Mouse (Mus musculus) intestine, embryonic 16.5 days (tissue): Measurements from ENCODE around the gene Tmem214. TPM values are rescaled to one million over a fixed set of nuclear protein-coding genes. Genes with fewer than 3 reads are reported as not detected.

Source experiments
- ATAC-seq: fragments of 200-750 bp; cut with Nextera tagmentation; 2 replicates; pipeline ENCODE4 v1.8.0; 2017; ENCODE audit warnings: moderate TSS enrichment, moderate library complexity
- H3K27ac ChIP-seq: fragments of 300-500 bp; sonication (generic); 2 replicates; pipeline ENCODE4 v1.5.1; 2014; ENCODE audit warnings: mild to moderate bottlenecking, low read length
- H3K27me3 ChIP-seq: fragments of 300-500 bp; sonication (generic); replicated peaks from 2 replicates; pipeline ENCODE4 v1.6.1; 2014; ENCODE audit warnings: low read length, control low read depth, mixed read lengths; ENCODE audit not compliant: control insufficient read depth, insufficient read depth
- H3K36me3 ChIP-seq: fragments of 300-500 bp; sonication (generic); 2 replicates; pipeline ENCODE4 v1.6.1; 2014; ENCODE audit warnings: low read length, control low read depth; ENCODE audit not compliant: control insufficient read depth, insufficient read depth
- H3K4me1 ChIP-seq: fragments of 300-500 bp; sonication (generic); 2 replicates; pipeline ENCODE4 v1.6.1; 2014; ENCODE audit warnings: low read length, control low read depth, mixed read lengths; ENCODE audit not compliant: control insufficient read depth, insufficient read depth
- H3K4me2 ChIP-seq: fragments of 300-500 bp; sonication (generic); 2 replicates; pipeline ENCODE4 v1.6.1; 2014; ENCODE audit warnings: low read depth, low read length, control low read depth
- H3K4me3 ChIP-seq: fragments of 300-500 bp; sonication (generic); 2 replicates; pipeline ENCODE4 v1.5.1; 2014; ENCODE audit warnings: mild to moderate bottlenecking, low read length
- H3K9ac ChIP-seq: fragments of 300-500 bp; sonication (generic); 2 replicates; pipeline ENCODE4 v1.6.1; 2014; ENCODE audit warnings: low read depth, low read length
- H3K9me3 ChIP-seq: fragments of 300-500 bp; sonication (generic); 2 replicates; pipeline ENCODE4 v1.6.1; 2016; ENCODE audit warnings: low read length, control low read depth; ENCODE audit not compliant: control insufficient read depth
- WGBS: fragments of 180-500 bp; shearing (Covaris S2); extraction: QIAGEN DNeasy Blood & Tissue Kit; methylation state at CpG from one replicate; pipeline ENCODE4 v1.1.7; 2014; 5-methylcytosine and 5-hydroxymethylcytosine counted together
- polyA plus RNA-seq: library from polyadenylated mRNA; unstranded; fragments of >200 nt; fragmentation: Nextera tagmentation; extraction: Ambion mirVana; gene quantifications from 2 replicates; pipeline ENCODE4 v1.2.1, GENCODE M21; 2015

Tmem214 gene
- polyA plus RNA-seq, 1 experiment from 2014 or later, result 76.5 TPM

- Histone ChIP-seq H3K36me3 (no peaks in the 10 kb centered on the region), H3K9me3 (no peaks in the 10 kb centered on the region), H3K4me2 (no peak overlapping the region), H3K27ac (no peak overlapping the region), H3K9ac (no peak overlapping the region), H3K4me1 (no peaks in the 10 kb centered on the region), H3K4me3 (no peak overlapping the region), H3K27me3 (no peaks in the 10 kb centered on the region)
- no peak for ATAC-seq
- 52% methylated on average over 3 of the region's 3 CpGs for WGBS
Measured at GRCm38 (mm10) chr5:30841896-30842295, 25.9 kb upstream of the Tmem214 start.

DNA sequence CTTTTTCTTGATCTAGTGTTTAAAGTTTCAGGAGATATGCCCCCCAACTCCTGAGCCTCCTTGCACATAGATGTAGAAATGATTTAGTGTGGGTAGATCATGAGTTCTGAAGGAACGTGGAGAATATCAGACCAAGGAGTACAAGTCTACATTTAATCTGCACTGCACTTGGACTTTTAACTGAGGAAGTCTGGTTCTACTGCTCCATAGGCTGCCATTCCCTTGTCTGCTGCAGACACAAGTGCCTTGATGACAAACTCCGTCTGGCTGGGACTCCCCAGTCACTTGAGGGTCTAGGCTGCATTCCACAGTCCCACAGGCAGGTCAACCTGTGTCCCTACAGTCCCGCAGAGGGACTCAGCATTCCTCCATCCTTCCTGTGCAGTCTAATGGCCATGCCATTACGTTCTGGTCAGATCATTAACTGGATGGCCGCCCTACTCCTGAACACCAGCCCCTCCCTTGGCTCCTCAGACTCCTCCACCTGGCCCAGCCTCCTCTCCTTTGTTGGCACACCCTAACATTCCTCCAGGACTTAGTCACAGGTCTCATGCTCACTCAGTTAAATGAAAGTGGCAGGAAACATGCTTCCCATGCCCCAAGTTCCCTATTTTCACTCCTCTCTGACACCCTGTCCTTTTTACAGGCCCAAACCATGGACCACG lies 17.8 kb upstream of the Tmem214 start:
- Histone ChIP-seq H3K27ac (peak overlapping the region; percentile 67), H3K9me3 (no peaks in the 10 kb centered on the region), H3K27me3 (no peaks in the 10 kb centered on the region), H3K4me2 (peak overlapping the region; percentile 32), H3K4me3 (no peak overlapping the region), H3K4me1 (peaks cover 16% of the 10 kb centered on the region; the same call in 1 of the 2 replicates), H3K9ac (0 out of 2 replicates have a peak overlapping the region, but pooled peaks have one; percentile 31), H3K36me3 (no peaks in the 10 kb centered on the region)
- peak; percentile 96 for ATAC-seq
- WGBS, result 38% methylated on average over 6 of the region's 6 CpGs

- H3K4me3 ChIP-seq, result no peak overlapping the region
- H3K36me3 ChIP-seq, result no peaks in the 10 kb centered on the region
- no peaks in the 10 kb centered on the region for H3K9me3 ChIP-seq
- H3K9ac ChIP-seq, result 0 out of 2 replicates have a peak overlapping the region, but pooled peaks have one; percentile 31
- H3K4me2 ChIP-seq, result peak overlapping the region; percentile 32
- H3K4me1 ChIP-seq, result peaks cover 16% of the 10 kb centered on the region; the same call in 1 of the 2 replicates
- H3K27me3 ChIP-seq, result no peaks in the 10 kb centered on the region
- no peak for ATAC-seq
- peak overlapping the region; percentile 67 for H3K27ac ChIP-seq
- 60% methylated on average over 2 of the region's 2 CpGs for WGBS
Measured at GRCm38 (mm10) chr5:30850556-30850925, 17.3 kb upstream of the Tmem214 start.

- Histone ChIP-seq H3K4me2 (no peak overlapping the region), H3K4me1 (peaks cover 16% of the 10 kb centered on the region; the same call in 1 of the 2 replicates), H3K9me3 (no peaks in the 10 kb centered on the region), H3K9ac (no peak overlapping the region), H3K36me3 (no peaks in the 10 kb centered on the region), H3K27me3 (no peaks in the 10 kb centered on the region), H3K4me3 (no peak overlapping the region), H3K27ac (no peak overlapping the region)
- no peak for ATAC-seq
- 84% methylated on average over 4 of the region's 4 CpGs for WGBS
Measured at GRCm38 (mm10) chr5:30853522-30853921, 14.3 kb upstream of the Tmem214 start.

DNA sequence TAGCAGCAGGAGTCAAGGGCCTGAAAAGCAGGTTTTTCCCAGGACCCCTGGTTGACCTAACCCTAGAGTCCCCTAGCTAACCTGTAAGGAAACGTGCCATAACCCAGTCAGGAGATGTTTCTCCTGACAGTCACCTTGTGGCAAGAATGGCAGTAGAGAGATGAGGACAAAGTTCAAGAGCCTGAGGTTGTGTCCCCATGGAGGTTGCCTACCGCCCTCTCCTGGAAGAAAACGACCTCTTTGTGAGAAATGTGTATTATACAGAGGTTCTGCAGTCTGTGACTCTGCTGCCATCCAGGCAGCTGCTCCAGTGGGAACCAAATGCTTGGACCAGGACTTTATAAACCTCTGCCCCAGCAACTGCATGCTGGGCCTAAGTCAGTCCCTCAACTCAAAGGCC lies 12.1 kb upstream of the Tmem214 start:
- peak; percentile 31; the same call in 1 of the 2 replicates for ATAC-seq
- Histone ChIP-seq H3K4me2 (no peak overlapping the region), H3K36me3 (no peaks in the 10 kb centered on the region), H3K27ac (no peak overlapping the region), H3K9me3 (peaks cover 4% of the 10 kb centered on the region; the same call in 1 of the 2 replicates), H3K4me3 (no peak overlapping the region), H3K27me3 (no peaks in the 10 kb centered on the region), H3K4me1 (peaks cover 8% of the 10 kb centered on the region; the same call in 1 of the 2 replicates), H3K9ac (no peak overlapping the region)
- 48% methylated on average over 3 of the region's 3 CpGs for WGBS

- no peak overlapping the region for H3K4me3 ChIP-seq
- no peak overlapping the region for H3K27ac ChIP-seq
- H3K4me2 ChIP-seq, result no peak overlapping the region
- peaks cover 4% of the 10 kb centered on the region; the same call in 1 of the 2 replicates for H3K9me3 ChIP-seq
- H3K4me1 ChIP-seq, result peaks cover 3% of the 10 kb centered on the region; the same call in 1 of the 2 replicates
- ATAC-seq, result peak; percentile 31; the same call in 1 of the 2 replicates
- WGBS, result 78% methylated on average over 2 of the region's 2 CpGs
- H3K9ac ChIP-seq, result no peak overlapping the region
- H3K27me3 ChIP-seq, result no peaks in the 10 kb centered on the region
- H3K36me3 ChIP-seq, result no peaks in the 10 kb centered on the region
Measured at GRCm38 (mm10) chr5:30856124-30856523, 11.7 kb upstream of the Tmem214 start.

- H3K27ac ChIP-seq, result no peak overlapping the region
- no peaks in the 10 kb centered on the region for H3K4me1 ChIP-seq
- 33% methylated on average over 4 of the region's 4 CpGs for WGBS
- H3K9me3 ChIP-seq, result peaks cover 4% of the 10 kb centered on the region; the same call in 1 of the 2 replicates
- ATAC-seq, result peak; percentile 42
- no peak overlapping the region for H3K4me2 ChIP-seq
- H3K9ac ChIP-seq, result 0 out of 2 replicates have a peak overlapping the region, but pooled peaks have one; percentile 1
- no peaks in the 10 kb centered on the region for H3K36me3 ChIP-seq
- H3K27me3 ChIP-seq, result no peaks in the 10 kb centered on the region
- no peak overlapping the region for H3K4me3 ChIP-seq
Measured at GRCm38 (mm10) chr5:30863852-30864251, 4.0 kb upstream of the Tmem214 start.

DNA sequence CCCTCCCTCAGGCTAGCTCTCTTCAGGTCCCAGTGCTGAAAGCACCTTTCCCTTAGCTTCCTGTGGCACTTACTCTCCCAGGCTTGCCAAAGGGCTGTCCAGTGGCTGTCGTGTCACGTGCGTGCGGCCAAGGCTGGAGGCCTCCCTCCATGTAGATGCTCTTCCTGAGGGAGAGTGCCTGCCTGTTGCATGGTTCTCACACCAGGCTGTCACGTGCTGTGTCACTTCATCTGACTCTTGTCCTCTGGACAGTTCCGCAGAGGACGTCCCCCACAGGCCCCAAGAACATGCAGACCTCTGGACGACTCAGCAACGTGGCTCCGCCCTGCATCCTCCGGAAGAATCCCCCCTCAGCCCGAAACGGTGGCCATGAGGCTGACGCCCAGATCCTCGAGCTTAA lies 3.5 kb upstream of the Tmem214 start:
- no peaks in the 10 kb centered on the region for H3K4me1 ChIP-seq
- H3K36me3 ChIP-seq, result no peaks in the 10 kb centered on the region
- no peak overlapping the region for H3K4me2 ChIP-seq
- peaks cover 4% of the 10 kb centered on the region; the same call in 1 of the 2 replicates for H3K9me3 ChIP-seq
- no peak overlapping the region for H3K27ac ChIP-seq
- no peaks in the 10 kb centered on the region for H3K27me3 ChIP-seq
- H3K4me3 ChIP-seq, result no peak overlapping the region
- WGBS, result 50% methylated on average over 15 of the region's 15 CpGs
- ATAC-seq, result no peak
- no peak overlapping the region for H3K9ac ChIP-seq

DNA sequence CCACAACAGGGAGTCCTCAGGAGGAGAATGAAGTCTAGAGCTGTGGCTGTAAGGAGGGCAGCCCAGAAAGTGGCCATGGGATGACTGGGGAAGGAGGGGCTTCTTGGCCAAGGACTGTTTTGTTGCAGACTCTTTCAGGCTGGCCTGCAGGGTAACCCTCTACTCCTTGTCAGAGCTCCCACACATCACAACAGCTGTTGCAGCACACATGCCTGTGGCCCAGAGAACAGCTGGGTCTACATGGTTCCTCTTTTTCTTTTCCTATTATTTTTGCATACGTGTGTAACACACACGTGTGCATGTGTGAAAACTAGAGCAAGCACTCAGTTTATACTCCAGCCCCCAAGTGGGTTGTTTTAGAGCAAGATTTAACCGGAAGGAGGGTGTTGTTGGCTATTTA lies 941 bp upstream of the Tmem214 start:
- H3K4me1 ChIP-seq, result peaks cover 11% of the 10 kb centered on the region
- no peak overlapping the region for H3K4me3 ChIP-seq
- no peaks in the 10 kb centered on the region for H3K9me3 ChIP-seq
- no peaks in the 10 kb centered on the region for H3K27me3 ChIP-seq
- WGBS, result 94% methylated on average over 3 of the region's 3 CpGs
- ATAC-seq, result no peak
- H3K9ac ChIP-seq, result no peak overlapping the region
- no peak overlapping the region for H3K27ac ChIP-seq
- H3K36me3 ChIP-seq, result peaks cover 5% of the 10 kb centered on the region
- H3K4me2 ChIP-seq, result no peak overlapping the region
